Mouse (Mus musculus): ENCODE data around the gene Sptssb. TPM values are rescaled to one million over a fixed set of nuclear protein-coding genes. Genes with fewer than 3 reads are reported as not detected.
A peak's percentile ranks its signal among the peaks of the same experiment; 100 is the strongest.

Sptssb gene
- polyA plus RNA-seq, 1 experiment from 2014 or later = 0.17 TPM

- WGBS = 78% methylated on average over 1 of the region's 1 CpGs
- ATAC-seq (ENCODE audit: low FRiP score) = no peak
- no peaks in the 10 kb centered on the region for H3K27me3 ChIP-seq
- H3K4me3 ChIP-seq (replicated peaks) = no peak overlapping the region
- H3K4me1 ChIP-seq = no peaks in the 10 kb centered on the region
- H3K4me2 ChIP-seq = no peak overlapping the region
- H3K9ac ChIP-seq = no peak overlapping the region
- no peak overlapping the region for H3K27ac ChIP-seq
- no peaks in the 10 kb centered on the region for H3K9me3 ChIP-seq
- H3K36me3 ChIP-seq (replicated peaks) = no peaks in the 10 kb centered on the region
Measured at GRCm38 (mm10) chr3:69883710-69884109, 24.0 kb upstream of the Sptssb start.

DNA sequence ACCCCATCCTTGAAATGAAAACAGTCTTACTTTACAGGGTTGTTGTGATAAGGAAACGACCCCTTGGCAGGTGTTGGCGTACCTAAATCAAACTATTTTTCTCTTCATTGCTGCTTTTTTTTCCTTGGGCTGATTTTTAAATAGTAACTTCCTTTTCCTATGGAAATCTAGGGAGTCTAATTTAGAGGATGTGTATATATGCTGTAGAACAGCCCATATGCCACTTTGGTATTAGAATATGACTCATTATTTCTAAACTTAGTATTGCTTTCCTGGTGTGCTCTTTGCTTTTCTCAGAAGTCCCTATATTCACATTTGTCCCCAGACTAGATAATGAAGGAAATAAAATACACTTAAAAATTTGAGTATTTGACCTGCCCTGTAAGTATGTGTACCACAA is 17.8 kb upstream of the Sptssb start:
- no peaks in the 10 kb centered on the region for H3K27me3 ChIP-seq
- H3K4me1 ChIP-seq = no peaks in the 10 kb centered on the region
- no peak overlapping the region for H3K27ac ChIP-seq
- no peak overlapping the region for H3K9ac ChIP-seq
- no peaks in the 10 kb centered on the region for H3K36me3 ChIP-seq (replicated peaks)
- whole genome bisulfite sequencing = 91% methylated on average over 2 of the region's 2 CpGs
- no peak overlapping the region for H3K4me2 ChIP-seq
- H3K4me3 ChIP-seq (replicated peaks) = no peak overlapping the region
- no peak for ATAC-seq (ENCODE audit: low FRiP score)
- no peaks in the 10 kb centered on the region for H3K9me3 ChIP-seq

DNA sequence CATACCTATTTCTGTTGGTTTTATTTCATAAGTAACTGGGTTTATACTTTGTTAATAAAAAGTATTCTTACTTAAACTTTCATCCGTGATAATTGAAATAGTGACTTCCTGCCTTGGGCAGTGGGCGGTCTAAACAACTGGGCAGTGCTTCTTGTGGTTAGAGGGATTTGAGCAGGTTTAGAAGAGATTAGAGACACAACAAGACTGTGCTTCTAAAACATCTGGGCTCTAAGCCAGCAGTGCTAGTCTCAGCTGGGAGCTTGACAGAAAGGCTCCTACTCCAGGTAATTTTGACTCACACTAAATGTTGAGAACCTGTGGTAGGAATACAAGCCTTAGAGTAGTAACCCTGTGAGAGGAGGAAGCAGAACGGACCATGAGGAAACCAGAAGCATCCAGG is 15.0 kb upstream of the Sptssb start:
- H3K9ac ChIP-seq = no peak overlapping the region
- H3K27ac ChIP-seq = no peak overlapping the region
- no peak overlapping the region for H3K4me3 ChIP-seq (replicated peaks)
- H3K27me3 ChIP-seq = no peaks in the 10 kb centered on the region
- no peak for ATAC-seq (ENCODE audit: low FRiP score)
- no peaks in the 10 kb centered on the region for H3K36me3 ChIP-seq (replicated peaks)
- H3K4me2 ChIP-seq = no peak overlapping the region
- H3K9me3 ChIP-seq = no peaks in the 10 kb centered on the region
- no peaks in the 10 kb centered on the region for H3K4me1 ChIP-seq
- 89% methylated on average over 3 of the region's 3 CpGs for WGBS

DNA sequence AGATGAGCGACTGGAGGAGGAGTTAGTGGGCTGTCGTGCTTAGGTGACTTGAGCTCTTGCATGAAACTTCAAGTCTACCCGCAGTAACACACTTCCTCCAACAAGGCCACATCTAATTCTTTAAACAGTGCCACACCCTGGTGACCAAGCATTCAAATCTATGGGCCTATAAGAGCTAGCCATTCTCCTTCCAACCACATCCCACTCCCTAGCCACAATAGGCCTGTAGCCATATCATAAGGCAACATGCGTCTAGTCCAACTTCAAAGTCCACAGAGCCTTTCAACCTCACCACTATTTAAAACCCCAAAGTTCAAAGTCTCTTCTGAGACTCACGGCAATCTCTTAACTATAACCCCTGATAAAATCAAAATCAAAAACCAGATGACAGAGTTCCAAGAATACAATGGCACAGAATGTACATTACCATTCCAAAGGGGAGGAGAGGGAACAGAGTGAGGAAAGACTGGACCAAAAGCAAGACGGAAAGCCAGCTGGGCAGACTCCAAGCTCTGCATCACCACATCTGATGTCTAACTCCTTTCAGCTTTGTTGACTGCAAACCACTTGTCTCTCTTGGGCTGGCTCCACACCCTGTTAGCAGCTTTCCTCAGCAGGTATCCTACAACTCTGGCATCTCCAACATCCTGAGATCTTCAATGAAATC is 13.1 kb upstream of the Sptssb start:
- no peak overlapping the region for H3K27ac ChIP-seq
- no peaks in the 10 kb centered on the region for H3K27me3 ChIP-seq
- ATAC-seq (ENCODE audit: low FRiP score) = no peak
- H3K4me3 ChIP-seq (replicated peaks) = no peak overlapping the region
- H3K4me2 ChIP-seq = no peak overlapping the region
- H3K9ac ChIP-seq = no peak overlapping the region
- no peaks in the 10 kb centered on the region for H3K36me3 ChIP-seq (replicated peaks)
- H3K9me3 ChIP-seq = no peaks in the 10 kb centered on the region
- H3K4me1 ChIP-seq = no peaks in the 10 kb centered on the region
- 86% methylated on average over 6 of the region's 6 CpGs for WGBS

DNA sequence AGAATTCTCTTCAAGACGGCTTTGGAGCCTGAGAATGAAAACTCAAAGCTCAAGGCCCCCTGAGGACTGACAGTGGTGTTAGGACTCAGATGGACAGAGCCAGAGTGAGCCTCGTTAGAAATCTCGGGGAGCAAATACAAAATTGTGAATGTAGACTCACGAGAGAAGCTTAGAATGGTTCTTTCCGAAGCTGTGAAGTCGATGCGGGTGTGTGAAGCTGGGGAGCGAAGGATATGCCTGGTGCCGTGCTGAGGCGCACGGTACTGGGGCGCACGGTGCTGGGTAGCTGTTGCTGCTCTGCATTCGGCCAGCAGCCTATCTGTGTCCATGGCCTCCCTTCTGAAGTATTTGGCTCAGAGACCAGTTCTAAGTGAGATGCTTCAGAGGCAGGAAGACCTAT is 11.4 kb upstream of the Sptssb start:
- 81% methylated on average over 14 of the region's 14 CpGs for WGBS
- no peak overlapping the region for H3K4me3 ChIP-seq (replicated peaks)
- H3K36me3 ChIP-seq (replicated peaks) = no peaks in the 10 kb centered on the region
- H3K9me3 ChIP-seq = no peaks in the 10 kb centered on the region
- no peak for ATAC-seq (ENCODE audit: low FRiP score)
- H3K27me3 ChIP-seq = no peaks in the 10 kb centered on the region
- no peak overlapping the region for H3K9ac ChIP-seq
- H3K4me1 ChIP-seq = no peaks in the 10 kb centered on the region
- no peak overlapping the region for H3K27ac ChIP-seq
- no peak overlapping the region for H3K4me2 ChIP-seq

- no peaks in the 10 kb centered on the region for H3K36me3 ChIP-seq (replicated peaks)
- H3K4me2 ChIP-seq = no peak overlapping the region
- H3K27me3 ChIP-seq = no peaks in the 10 kb centered on the region
- no peaks in the 10 kb centered on the region for H3K4me1 ChIP-seq
- no peak for ATAC-seq (ENCODE audit: low FRiP score)
- H3K27ac ChIP-seq = no peak overlapping the region
- H3K4me3 ChIP-seq (replicated peaks) = no peak overlapping the region
- no peaks in the 10 kb centered on the region for H3K9me3 ChIP-seq
- H3K9ac ChIP-seq = no peak overlapping the region
- WGBS = 88% methylated on average over 8 of the region's 8 CpGs
Measured at GRCm38 (mm10) chr3:69869702-69870101, 10.0 kb upstream of the Sptssb start.

DNA sequence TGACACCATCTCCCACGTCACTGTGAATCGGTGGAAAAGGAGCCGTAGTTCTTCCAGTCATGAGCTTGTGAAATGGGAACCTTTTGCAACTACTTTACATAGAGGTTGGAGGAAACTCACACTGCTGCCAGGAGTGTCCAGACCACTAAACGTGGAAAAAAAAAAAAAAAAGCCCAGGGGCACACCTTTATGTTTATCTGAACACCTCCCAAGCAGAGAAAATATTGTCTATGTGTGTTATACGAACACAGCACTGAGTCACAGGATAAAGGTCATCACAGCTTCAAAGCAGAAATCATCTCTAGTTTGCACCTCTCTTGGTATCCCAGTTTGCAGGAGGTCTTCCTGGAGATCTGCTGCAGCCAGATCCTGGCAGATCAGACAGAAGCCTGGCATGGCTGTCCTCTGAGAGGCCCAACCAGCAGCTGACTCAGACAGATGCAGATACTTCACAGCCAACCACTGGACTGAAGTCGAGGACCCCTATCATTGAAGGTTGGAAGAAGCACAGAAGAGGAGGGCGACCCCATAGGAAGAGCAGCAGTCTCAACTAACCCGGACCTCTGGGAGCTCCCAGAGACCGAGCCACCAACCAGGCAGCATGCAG is 2.2 kb upstream of the Sptssb start:
- Histone ChIP-seq H3K4me2 (peak overlapping the region; percentile 97), H3K4me3 (replicated peaks) (peak overlapping the region; percentile 53; the same call in 1 of the 2 replicates), H3K27ac (no peak overlapping the region), H3K9ac (no peak overlapping the region), H3K9me3 (no peaks in the 10 kb centered on the region), H3K4me1 (peaks cover 16% of the 10 kb centered on the region), H3K27me3 (peaks cover 22% of the 10 kb centered on the region), H3K36me3 (replicated peaks) (no peaks in the 10 kb centered on the region)
- no peak for ATAC-seq (ENCODE audit: low FRiP score)
- 60% methylated on average over 9 of the region's 9 CpGs for WGBS

- Histone ChIP-seq H3K9me3 (no peaks in the 10 kb centered on the region), H3K9ac (peak overlapping the region; percentile 53), H3K27ac (no peak overlapping the region), H3K4me1 (peaks cover 16% of the 10 kb centered on the region), H3K27me3 (peaks cover 22% of the 10 kb centered on the region), H3K4me3 (replicated peaks) (peak overlapping the region; percentile 53), H3K36me3 (replicated peaks) (no peaks in the 10 kb centered on the region), H3K4me2 (peak overlapping the region; percentile 97)
- peak; percentile 69 for ATAC-seq (ENCODE audit: low FRiP score)
- WGBS = under 1% methylated on average over 40 of the region's 40 CpGs
Measured at GRCm38 (mm10) chr3:69860589-69861521, 1.1 kb upstream of the Sptssb start.

GRCm38 (mm10) chr3:69839485-69839884 is 20.3 kb downstream of the Sptssb start:
- no peak overlapping the region for H3K4me2 ChIP-seq
- H3K9me3 ChIP-seq = no peaks in the 10 kb centered on the region
- H3K36me3 ChIP-seq (replicated peaks) = no peaks in the 10 kb centered on the region
- no peak overlapping the region for H3K27ac ChIP-seq
- no peak overlapping the region for H3K9ac ChIP-seq
- no peaks in the 10 kb centered on the region for H3K4me1 ChIP-seq
- no peak for ATAC-seq (ENCODE audit: low FRiP score)
- no peak overlapping the region for H3K4me3 ChIP-seq (replicated peaks)
- no peaks in the 10 kb centered on the region for H3K27me3 ChIP-seq
- WGBS = 81% methylated on average over 6 of the region's 6 CpGs

GRCm38 (mm10) chr3:69829532-69829931 is 30.2 kb downstream of the Sptssb start:
- no peak overlapping the region for H3K9ac ChIP-seq
- no peak for ATAC-seq (ENCODE audit: low FRiP score)
- H3K4me1 ChIP-seq = no peaks in the 10 kb centered on the region
- H3K9me3 ChIP-seq = no peaks in the 10 kb centered on the region
- H3K27ac ChIP-seq = no peak overlapping the region
- H3K36me3 ChIP-seq (replicated peaks) = no peaks in the 10 kb centered on the region
- H3K4me3 ChIP-seq (replicated peaks) = no peak overlapping the region
- H3K27me3 ChIP-seq = no peaks in the 10 kb centered on the region
- 85% methylated on average over 8 of the region's 8 CpGs for WGBS
- no peak overlapping the region for H3K4me2 ChIP-seq

DNA sequence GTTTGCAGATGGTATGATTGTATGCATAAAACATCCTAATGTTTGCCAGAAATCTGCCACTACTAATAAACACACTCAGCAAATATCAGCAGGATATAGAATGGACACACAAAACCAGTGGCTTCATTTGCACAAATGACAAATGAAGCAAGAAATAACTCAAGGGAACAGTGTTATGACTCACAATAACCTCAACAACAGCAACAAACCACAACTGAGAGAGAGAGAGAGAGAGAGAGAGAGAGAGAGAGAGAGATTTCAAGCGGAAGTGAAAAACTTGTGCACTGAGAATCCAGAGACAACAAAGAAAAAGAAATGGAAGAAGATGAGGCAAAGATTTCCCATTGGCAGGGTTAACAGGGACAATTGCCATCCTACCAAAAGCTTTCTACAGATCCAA is 35.2 kb downstream of the Sptssb start:
- H3K4me1 ChIP-seq = no peaks in the 10 kb centered on the region
- WGBS = 75% methylated on average over 1 of the region's 1 CpGs
- ATAC-seq (ENCODE audit: low FRiP score) = no peak
- no peaks in the 10 kb centered on the region for H3K27me3 ChIP-seq
- H3K4me2 ChIP-seq = no peak overlapping the region
- H3K4me3 ChIP-seq (replicated peaks) = no peak overlapping the region
- H3K9ac ChIP-seq = no peak overlapping the region
- no peaks in the 10 kb centered on the region for H3K9me3 ChIP-seq
- H3K27ac ChIP-seq = no peak overlapping the region
- no peaks in the 10 kb centered on the region for H3K36me3 ChIP-seq (replicated peaks)

- H3K9me3 ChIP-seq = no peaks in the 10 kb centered on the region
- no peak overlapping the region for H3K4me2 ChIP-seq
- no peaks in the 10 kb centered on the region for H3K36me3 ChIP-seq (replicated peaks)
- WGBS = 87% methylated on average over 7 of the region's 7 CpGs
- no peak for ATAC-seq (ENCODE audit: low FRiP score)
- no peaks in the 10 kb centered on the region for H3K4me1 ChIP-seq
- H3K9ac ChIP-seq = no peak overlapping the region
- H3K27me3 ChIP-seq = no peaks in the 10 kb centered on the region
- H3K4me3 ChIP-seq (replicated peaks) = no peak overlapping the region
- H3K27ac ChIP-seq = no peak overlapping the region
Measured at GRCm38 (mm10) chr3:69820614-69821013, 39.1 kb downstream of the Sptssb start.
